Mouse (Mus musculus): ENCODE data around the gene Defa26. TPM values are rescaled to one million over a fixed set of nuclear protein-coding genes. Genes with fewer than 3 reads are reported as not detected.

Gene Defa26
- not detected for total RNA-seq (2023)

GRCm38 (mm10) chr8:21617883-21618282 lies at the start of gene Defa26:
Defa26 (plus strand) TSS chr8:21618183.

GRCm38 (mm10) chr8:21582706-21583105 lies 35.3 kb upstream of the Defa26 start, which contains the start of gene Defa28:
Defa28 (plus strand) TSS chr8:21583006.

GRCm38 (mm10) chr8:21594408-21594807 lies 23.6 kb upstream of the Defa26 start, which contains the start of gene Gm7861:
Gm7861 (minus strand) TSS chr8:21594508.

GRCm38 (mm10) chr8:21655480-21655879 lies 37.5 kb downstream of the Defa26 start, which contains the start of gene Defa17:
Defa17 (plus strand) TSS chr8:21655780.

GRCm38 (mm10) chr8:21665497-21665896 lies 47.5 kb downstream of the Defa26 start, which contains the start of gene Defa34:
Defa34 (plus strand) TSS chr8:21665797.

Other genes starting within 250 kb of the Defa26 start
- not detected for gene Defa2, start 239.7 kb upstream of the Defa26 start, total RNA-seq (2023)
- gene Defa33, start 226.4 kb upstream of the Defa26 start, total RNA-seq (2023) = not detected
- gene Defa36, start 190.8 kb upstream of the Defa26 start, total RNA-seq (2023) = not detected
- not detected for gene Gm7849, start 161.6 kb upstream of the Defa26 start, total RNA-seq (2023)
- not detected for gene Defa20, start 108.9 kb upstream of the Defa26 start, total RNA-seq (2023)
- gene Defa32, start 89.2 kb upstream of the Defa26 start, total RNA-seq (2023) = not detected
- not detected for gene Defa37, start 52.8 kb upstream of the Defa26 start, total RNA-seq (2023)
- not detected for gene Defa28, start 35.2 kb upstream of the Defa26 start, total RNA-seq (2023)
- gene Gm7861, start 23.7 kb upstream of the Defa26 start, total RNA-seq (2023) = not detected
- gene Defa17, start 37.6 kb downstream of the Defa26 start, total RNA-seq (2023) = not detected
- gene Defa34, start 47.6 kb downstream of the Defa26 start, total RNA-seq (2023) = not detected
- not detected for gene AY761184, start 85.5 kb downstream of the Defa26 start, total RNA-seq (2023)
- gene Defa24, start 116.3 kb downstream of the Defa26 start, total RNA-seq (2023) = not detected
- gene Defb50, start 205.4 kb downstream of the Defa26 start, total RNA-seq (2023) = not detected
- not detected for gene Defb2, start 221.7 kb downstream of the Defa26 start, total RNA-seq (2023)
- not detected for gene Defb10, start 240.7 kb downstream of the Defa26 start, total RNA-seq (2023)